Mouse (Mus musculus) testis, adult 2 months (tissue): ENCODE measurements at regions not wholly inside any gene's neighbourhood (a gene's known extent, or its start where the extent isn't known, plus 50 kb on each side); places are given as distances from the start of the nearest gene placed in this dataset.

Source experiments
- H3K27ac ChIP-seq: fragments of 200-500 bp; 2 replicates; pipeline ENCODE4 v1.5.1; 2012; ENCODE audit warnings: low read depth, low read length; ENCODE audit not compliant: control insufficient read depth, insufficient read depth
- H3K27me3 ChIP-seq: fragments of 200-500 bp; 2 replicates; pipeline ENCODE4 v1.6.1; 2012; ENCODE audit warnings: mild to moderate bottlenecking, low read length, moderate library complexity; ENCODE audit not compliant: control insufficient read depth, insufficient read depth
- H3K36me3 ChIP-seq: fragments of 200-500 bp; 2 replicates; pipeline ENCODE4 v1.6.1; 2012; ENCODE audit warnings: mild to moderate bottlenecking, low read length; ENCODE audit not compliant: control insufficient read depth, insufficient read depth
- H3K4me1 ChIP-seq: fragments of 200-500 bp; 2 replicates; pipeline ENCODE4 v1.6.1; 2012; ENCODE audit warnings: low read length; ENCODE audit not compliant: control insufficient read depth, insufficient read depth
- H3K4me3 ChIP-seq: fragments of 200-500 bp; 2 replicates; pipeline ENCODE4 v1.5.1; 2012; ENCODE audit warnings: low read depth, mild to moderate bottlenecking, low read length, moderate library complexity, mixed read lengths; ENCODE audit not compliant: control insufficient read depth
- CTCF ChIP-seq: fragments of 200-500 bp; IDR thresholded peaks from 2 replicates; pipeline ENCODE4 v1.5.1; 2012; ENCODE audit warnings: low read depth, mild to moderate bottlenecking, inconsistent platforms, low read length, moderate library complexity; ENCODE audit not compliant: control insufficient read depth, insufficient read depth, insufficient replicate concordance
- POLR2A ChIP-seq: fragments of 200-500 bp; IDR thresholded peaks from 2 replicates; pipeline ENCODE4 v1.6.1; 2012; ENCODE audit warnings: low read depth, mild to moderate bottlenecking, inconsistent platforms, low read length, moderate library complexity; ENCODE audit not compliant: control insufficient read depth

- Histone ChIP-seq H3K27ac (no peak overlapping the region), H3K4me1 (no peaks in the 10 kb centered on the region)
Observed at GRCm38 (mm10) chr4:45738746-45739145, 60.1 kb upstream of the Aldh1b1 start.

GRCm38 (mm10) chr4:45736215-45736815, 62.5 kb upstream of the Aldh1b1 start:
- Histone ChIP-seq H3K36me3 (no peaks in the 10 kb centered on the region), H3K27me3 (no peaks in the 10 kb centered on the region), H3K4me3 (no peak overlapping the region), H3K4me1 (no peaks in the 10 kb centered on the region), H3K27ac (no peak overlapping the region)
- TF ChIP-seq CTCF (no peak), POLR2A (no peak)

More at GRCm38 (mm10) chr4:45738746-45739145, 60.1 kb upstream of the Aldh1b1 start:
- Histone ChIP-seq H3K4me3 (no peak overlapping the region), H3K27me3 (no peaks in the 10 kb centered on the region), H3K36me3 (no peaks in the 10 kb centered on the region)
- TF ChIP-seq CTCF (no peak), POLR2A (no peak)

- TF ChIP-seq CTCF: no peak
- H3K27ac ChIP-seq: no peak overlapping the region
- H3K4me3 ChIP-seq: no peak overlapping the region
- peaks cover under 1% of the 10 kb centered on the region for H3K4me1 ChIP-seq
- H3K27me3 ChIP-seq: no peaks in the 10 kb centered on the region
- no peaks in the 10 kb centered on the region for H3K36me3 ChIP-seq
Observed at GRCm38 (mm10) chr4:45734011-45734410, 64.8 kb upstream of the Aldh1b1 start.

- no peak overlapping the region for H3K4me3 ChIP-seq
- H3K36me3 ChIP-seq: no peaks in the 10 kb centered on the region
- TF ChIP-seq CTCF (no peak), POLR2A (no peak)
- peaks cover 5% of the 10 kb centered on the region for H3K4me1 ChIP-seq
- no peak overlapping the region for H3K27ac ChIP-seq
- H3K27me3 ChIP-seq: no peaks in the 10 kb centered on the region
Observed at GRCm38 (mm10) chr4:45730862-45731831, 67.7 kb upstream of the Aldh1b1 start.

- Histone ChIP-seq H3K27me3 (no peaks in the 10 kb centered on the region), H3K4me1 (peaks cover 5% of the 10 kb centered on the region), H3K27ac (no peak overlapping the region), H3K4me3 (no peak overlapping the region), H3K36me3 (no peaks in the 10 kb centered on the region)
- TF ChIP-seq POLR2A: no peak
- TF ChIP-seq CTCF: no peak
Observed at GRCm38 (mm10) chr4:45729801-45730200, 69.0 kb upstream of the Aldh1b1 start.

- Histone ChIP-seq H3K4me3 (no peak overlapping the region), H3K4me1 (peaks cover 5% of the 10 kb centered on the region), H3K27me3 (no peaks in the 10 kb centered on the region), H3K36me3 (no peaks in the 10 kb centered on the region), H3K27ac (no peak overlapping the region)
- no peak for TF ChIP-seq CTCF
- no peak for TF ChIP-seq POLR2A
Observed at GRCm38 (mm10) chr4:45728825-45729224, 70.0 kb upstream of the Aldh1b1 start.

- H3K27me3 ChIP-seq: no peaks in the 10 kb centered on the region
- H3K27ac ChIP-seq: no peak overlapping the region
- peaks cover 5% of the 10 kb centered on the region for H3K4me1 ChIP-seq
Observed at GRCm38 (mm10) chr4:45727915-45728314, 70.9 kb upstream of the Aldh1b1 start.

More at GRCm38 (mm10) chr4:45727915-45728314, 70.9 kb upstream of the Aldh1b1 start:
- no peaks in the 10 kb centered on the region for H3K36me3 ChIP-seq
- H3K4me3 ChIP-seq: no peak overlapping the region
- TF ChIP-seq CTCF (no peak), POLR2A (no peak)
